Mouse (Mus musculus) CH12F3 (cell line): ENCODE data around the gene Apmap.
"Not testable (repeated sequence)": the region's sequence is repeated elsewhere in the genome, so short reads cannot be mapped to it uniquely, and the experiment has no call there.

Source experiments
- in situ Hi-C: fragments of 300-500 bp; cut with MboI; formaldehyde crosslinking; loops from 2 replicates; pipeline ENCODE4 v1.14.3; 2020; ENCODE audit warnings: low sequenced_read_pairs

Apmap gene

GRCm38 (mm10) chr2:150623957-150624356, 15.6 kb upstream of the Apmap start:
- in situ Hi-C loops: no loop called here

- in situ Hi-C loops: no loop called here
Measured at GRCm38 (mm10) chr2:150621698-150622097, 13.3 kb upstream of the Apmap start.

- in situ Hi-C loops: loop anchor here (5.0 kb wide), 1 partner anchor 62 kb away; no protein-coding TSS in a partner anchor
Measured at GRCm38 (mm10) chr2:150610097-150610496, 1.7 kb upstream of the Apmap start.

GRCm38 (mm10) chr2:150608872-150609560, 649 bp upstream of the Apmap start:
- in situ Hi-C loops: no loop called here

- in situ Hi-C loops: no loop called here
Measured at GRCm38 (mm10) chr2:150607086-150607485, 1.3 kb downstream of the Apmap start.

GRCm38 (mm10) chr2:150604802-150605201, 3.6 kb downstream of the Apmap start:
- in situ Hi-C loops: no loop called here

GRCm38 (mm10) chr2:150602166-150602565, 6.2 kb downstream of the Apmap start:
- in situ Hi-C loops: no loop called here

- in situ Hi-C loops: no loop called here
Measured at GRCm38 (mm10) chr2:150600263-150600662, 8.1 kb downstream of the Apmap start.

GRCm38 (mm10) chr2:150595411-150596190, 12.8 kb downstream of the Apmap start:
- in situ Hi-C loops: no loop called here

- in situ Hi-C loops: no loop called here
Measured at GRCm38 (mm10) chr2:150589076-150589475, 19.3 kb downstream of the Apmap start.

GRCm38 (mm10) chr2:150579628-150580027, 28.7 kb downstream of the Apmap start:
- in situ Hi-C loops: no loop called here

GRCm38 (mm10) chr2:150578603-150579002, 29.8 kb downstream of the Apmap start:
- in situ Hi-C loops: no loop called here

GRCm38 (mm10) chr2:150576256-150576655, 32.1 kb downstream of the Apmap start:
- in situ Hi-C loops: no loop called here

- in situ Hi-C loops: no loop called here
Measured at GRCm38 (mm10) chr2:150572463-150572862, 35.9 kb downstream of the Apmap start.

GRCm38 (mm10) chr2:150570761-150571160, 37.6 kb downstream of the Apmap start:
- in situ Hi-C loops: no loop called here

- in situ Hi-C loops: no loop called here
Measured at GRCm38 (mm10) chr2:150569847-150570590, 38.3 kb downstream of the Apmap start, which contains the start of gene Cst7. Gene Cst7, plus strand, starts transcription at chr2:150570415.

GRCm38 (mm10) chr2:150567051-150567450, 41.3 kb downstream of the Apmap start:
- in situ Hi-C loops: no loop called here

- in situ Hi-C loops: no loop called here
Measured at GRCm38 (mm10) chr2:150558568-150558967, 49.8 kb downstream of the Apmap start.

- in situ Hi-C loops: not testable (repeated sequence)
Measured at GRCm38 (mm10) chr2:150549576-150549975, 58.8 kb downstream of the Apmap start.
